Mouse (Mus musculus): Measurements from ENCODE around the gene Fbln7. TPM values are rescaled to one million over a fixed set of nuclear protein-coding genes. Genes with fewer than 3 reads are reported as not detected.

Fbln7 gene
- polyA plus RNA-seq, 1 experiment = 0.75 TPM

DNA sequence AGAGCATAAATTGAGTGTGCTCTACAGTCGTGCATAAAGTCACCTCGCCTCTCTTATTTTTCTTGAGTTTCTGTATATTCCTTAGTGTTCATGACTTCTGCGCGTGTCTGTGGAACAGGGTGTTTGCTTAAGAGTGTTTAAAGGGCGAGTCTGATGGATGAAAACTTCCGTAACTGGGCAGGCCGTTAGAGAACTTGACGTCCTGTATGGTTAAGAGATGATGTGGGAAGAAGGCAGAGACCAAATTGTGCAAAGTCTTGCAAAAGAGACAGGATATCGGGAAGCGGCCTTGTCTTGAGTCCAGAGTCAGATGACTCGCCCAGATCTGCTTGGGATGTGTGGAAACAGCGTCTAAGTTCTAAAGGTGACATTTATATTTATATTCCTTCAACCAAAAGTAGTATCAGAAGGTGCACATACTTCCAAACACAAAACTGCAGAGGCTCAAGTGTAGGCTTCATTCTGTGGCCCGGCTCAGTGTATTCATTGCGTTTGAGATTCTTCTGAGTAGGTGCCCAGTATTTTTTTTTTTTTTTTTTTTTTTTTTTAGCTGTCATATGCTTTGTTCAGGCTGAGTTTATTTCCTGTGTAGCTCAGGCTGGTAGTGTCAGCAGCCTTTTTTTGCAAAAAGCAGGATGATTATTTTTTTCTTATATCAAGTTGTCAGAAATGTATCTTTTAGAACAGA lies 43.7 kb upstream of the Fbln7 start:
- TF ChIP-seq POLR2A (IDR thresholded peaks at IDR 0.05; ENCODE audit: insufficient read depth, low read length) = no peak

DNA sequence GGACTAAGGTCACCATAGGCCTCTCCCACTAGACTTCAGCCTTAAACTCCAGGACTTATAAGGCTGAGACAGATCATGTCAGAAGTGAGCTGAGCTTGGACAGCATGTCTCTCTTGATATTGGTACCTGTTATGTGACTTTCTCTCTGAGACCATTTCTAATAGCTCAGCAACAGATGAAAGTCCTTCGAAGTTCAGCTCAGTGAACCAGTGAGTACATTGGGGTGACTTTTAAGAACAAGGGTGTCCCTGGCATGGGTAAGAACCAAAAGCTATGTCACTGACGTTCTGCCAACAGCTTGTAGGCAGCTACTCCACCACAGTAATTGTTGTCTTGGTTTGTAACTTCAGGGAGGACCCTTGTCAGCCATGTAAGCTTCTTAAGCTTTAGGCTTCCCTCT lies 42.1 kb upstream of the Fbln7 start:
- Histone ChIP-seq H3K9ac (ENCODE audit: low read depth, poor library complexity, severe bottlenecking) (no peak overlapping the region), H3K4me3 (ENCODE audit: low read depth, low read length) (no peak overlapping the region), H3K4me1 (ENCODE audit: control insufficient read depth, insufficient read depth, low read length) (peaks cover 3% of the 10 kb centered on the region), H3K9me3 (replicated peaks; ENCODE audit: control insufficient read depth, insufficient read depth, low read length, poor library complexity, severe bottlenecking) (no peaks in the 10 kb centered on the region), H3K36me3 (ENCODE audit: control insufficient read depth, insufficient read depth, low read length, poor library complexity, severe bottlenecking) (no peaks in the 10 kb centered on the region), H3K27me3 (ENCODE audit: control insufficient read depth, insufficient read depth, low read length, poor library complexity, severe bottlenecking) (no peaks in the 10 kb centered on the region), H3K27ac (ENCODE audit: insufficient read depth, low read length) (no peak overlapping the region)
- TF ChIP-seq EP300 (IDR thresholded peaks at IDR 0.05; ENCODE audit: insufficient read depth, low read depth, low read length) (no peak), CTCF (IDR thresholded peaks at IDR 0.05; ENCODE audit: low read depth, low read length) (no peak), POLR2A (IDR thresholded peaks at IDR 0.05; ENCODE audit: insufficient read depth, low read length) (no peak)

More for the DNA sequence above, 43.7 kb upstream of the Fbln7 start:
- H3K4me3 ChIP-seq (ENCODE audit: low read depth, low read length) = peak overlapping the region; percentile 90
- H3K36me3 ChIP-seq (ENCODE audit: control insufficient read depth, insufficient read depth, low read length, poor library complexity, severe bottlenecking) = no peaks in the 10 kb centered on the region
- peaks cover 3% of the 10 kb centered on the region for H3K4me1 ChIP-seq (ENCODE audit: control insufficient read depth, insufficient read depth, low read length)
- H3K9me3 ChIP-seq (replicated peaks; ENCODE audit: control insufficient read depth, insufficient read depth, low read length, poor library complexity, severe bottlenecking) = no peaks in the 10 kb centered on the region
- peak overlapping the region; percentile 61 for H3K9ac ChIP-seq (ENCODE audit: low read depth, poor library complexity, severe bottlenecking)
- no peaks in the 10 kb centered on the region for H3K27me3 ChIP-seq (ENCODE audit: control insufficient read depth, insufficient read depth, low read length, poor library complexity, severe bottlenecking)
- no peak overlapping the region for H3K27ac ChIP-seq (ENCODE audit: insufficient read depth, low read length)

DNA sequence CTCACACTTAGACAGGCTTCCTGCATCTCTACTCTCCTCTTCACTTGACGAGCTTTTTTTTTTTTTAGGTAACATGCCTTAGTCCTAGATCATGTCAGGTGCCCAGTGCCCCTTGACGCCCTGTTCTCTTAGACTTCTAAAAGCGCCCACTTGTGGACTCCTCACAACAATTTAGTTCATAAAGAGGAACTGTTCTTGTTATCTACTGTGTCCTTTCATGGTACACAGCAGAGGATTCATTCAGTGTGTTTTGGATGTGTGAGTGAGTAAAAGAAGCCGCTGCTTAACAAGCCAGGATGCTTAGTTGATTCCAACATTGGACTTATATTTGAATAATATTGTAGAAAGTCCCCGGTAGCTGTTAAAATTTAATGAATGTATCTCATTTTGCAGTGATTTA lies 38.9 kb upstream of the Fbln7 start:
- no peak overlapping the region for H3K9ac ChIP-seq (ENCODE audit: low read depth, poor library complexity, severe bottlenecking)
- H3K4me1 ChIP-seq (ENCODE audit: control insufficient read depth, insufficient read depth, low read length) = peaks cover 3% of the 10 kb centered on the region
- peaks cover 4% of the 10 kb centered on the region for H3K36me3 ChIP-seq (ENCODE audit: control insufficient read depth, insufficient read depth, low read length, poor library complexity, severe bottlenecking)
- TF ChIP-seq CTCF (IDR thresholded peaks at IDR 0.05; ENCODE audit: low read depth, low read length) (no peak), EP300 (IDR thresholded peaks at IDR 0.05; ENCODE audit: insufficient read depth, low read depth, low read length) (no peak), POLR2A (IDR thresholded peaks at IDR 0.05; ENCODE audit: insufficient read depth, low read length) (no peak)
- no peak overlapping the region for H3K27ac ChIP-seq (ENCODE audit: insufficient read depth, low read length)
- no peaks in the 10 kb centered on the region for H3K9me3 ChIP-seq (replicated peaks; ENCODE audit: control insufficient read depth, insufficient read depth, low read length, poor library complexity, severe bottlenecking)
- H3K4me3 ChIP-seq (ENCODE audit: low read depth, low read length) = no peak overlapping the region
- H3K27me3 ChIP-seq (ENCODE audit: control insufficient read depth, insufficient read depth, low read length, poor library complexity, severe bottlenecking) = no peaks in the 10 kb centered on the region

DNA sequence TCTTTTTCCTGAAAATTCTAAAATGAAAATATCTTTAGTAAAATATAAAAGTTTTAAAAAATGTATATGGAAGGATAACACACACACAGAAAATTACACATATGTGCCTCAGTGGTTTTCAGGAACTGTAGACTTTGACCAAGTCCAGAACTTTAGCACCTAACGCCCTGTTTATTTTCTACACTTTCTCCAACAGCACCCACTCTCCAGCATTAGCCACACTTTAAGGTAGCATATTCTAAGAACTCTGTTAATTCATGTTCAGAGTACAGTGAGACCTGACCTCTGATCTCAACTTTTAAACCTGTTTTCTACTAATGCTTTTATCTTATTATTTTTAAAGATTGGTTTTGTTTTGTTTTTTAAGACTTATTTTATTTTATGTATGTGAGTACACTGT lies 35.0 kb upstream of the Fbln7 start:
- Histone ChIP-seq H3K4me1 (ENCODE audit: control insufficient read depth, insufficient read depth, low read length) (no peaks in the 10 kb centered on the region), H3K9ac (ENCODE audit: low read depth, poor library complexity, severe bottlenecking) (no peak overlapping the region), H3K27me3 (ENCODE audit: control insufficient read depth, insufficient read depth, low read length, poor library complexity, severe bottlenecking) (no peaks in the 10 kb centered on the region), H3K36me3 (ENCODE audit: control insufficient read depth, insufficient read depth, low read length, poor library complexity, severe bottlenecking) (peaks cover 4% of the 10 kb centered on the region), H3K27ac (ENCODE audit: insufficient read depth, low read length) (no peak overlapping the region), H3K9me3 (replicated peaks; ENCODE audit: control insufficient read depth, insufficient read depth, low read length, poor library complexity, severe bottlenecking) (no peaks in the 10 kb centered on the region), H3K4me3 (ENCODE audit: low read depth, low read length) (no peak overlapping the region)
- TF ChIP-seq CTCF (IDR thresholded peaks at IDR 0.05; ENCODE audit: low read depth, low read length) (no peak), POLR2A (IDR thresholded peaks at IDR 0.05; ENCODE audit: insufficient read depth, low read length) (no peak), EP300 (IDR thresholded peaks at IDR 0.05; ENCODE audit: insufficient read depth, low read depth, low read length) (no peak)

DNA sequence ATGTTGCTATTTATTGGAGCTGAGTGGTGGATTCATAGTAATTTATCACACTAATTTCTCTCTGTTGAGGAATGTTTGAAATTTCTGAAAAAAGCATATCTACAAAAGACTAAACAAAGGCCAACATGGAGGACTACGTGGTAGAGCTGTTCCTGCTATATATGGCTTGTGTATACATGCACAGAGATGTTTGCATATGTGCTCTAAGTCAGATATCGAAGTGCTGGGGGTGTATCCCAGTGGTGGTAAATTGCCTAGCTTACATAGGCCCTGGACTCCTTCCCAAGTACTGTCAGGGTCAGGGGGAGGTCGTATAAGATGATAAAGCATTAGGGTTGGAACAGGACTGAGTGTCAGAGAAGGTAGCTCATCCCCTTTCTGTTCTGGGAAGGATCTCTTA lies 30.2 kb upstream of the Fbln7 start:
- TF ChIP-seq POLR2A (IDR thresholded peaks at IDR 0.05; ENCODE audit: insufficient read depth, low read length) (no peak), CTCF (IDR thresholded peaks at IDR 0.05; ENCODE audit: low read depth, low read length) (no peak), EP300 (IDR thresholded peaks at IDR 0.05; ENCODE audit: insufficient read depth, low read depth, low read length) (no peak)
- H3K36me3 ChIP-seq (ENCODE audit: control insufficient read depth, insufficient read depth, low read length, poor library complexity, severe bottlenecking) = peaks cover 17% of the 10 kb centered on the region

DNA sequence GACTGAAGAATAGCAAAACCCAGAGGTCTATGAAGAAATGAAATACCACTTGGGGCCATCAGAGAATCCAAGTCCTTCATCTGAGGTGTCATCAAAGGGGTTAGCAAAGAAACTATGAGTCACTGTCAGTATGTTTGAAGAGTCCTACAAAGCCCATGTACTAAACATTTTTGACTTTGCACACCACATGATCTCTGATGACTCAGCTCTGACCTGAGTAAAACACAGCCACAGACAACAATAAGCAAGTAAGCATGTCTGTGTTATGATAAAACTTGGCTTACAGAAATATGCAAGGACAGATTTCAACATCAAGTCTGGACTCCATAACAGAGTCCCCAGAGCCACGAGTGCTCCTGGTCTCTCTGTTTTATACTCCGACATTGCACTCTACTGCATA lies 29.7 kb upstream of the Fbln7 start:
- H3K4me1 ChIP-seq (ENCODE audit: control insufficient read depth, insufficient read depth, low read length) = no peaks in the 10 kb centered on the region
- no peaks in the 10 kb centered on the region for H3K27me3 ChIP-seq (ENCODE audit: control insufficient read depth, insufficient read depth, low read length, poor library complexity, severe bottlenecking)
- H3K9me3 ChIP-seq (replicated peaks; ENCODE audit: control insufficient read depth, insufficient read depth, low read length, poor library complexity, severe bottlenecking) = no peaks in the 10 kb centered on the region
- no peak overlapping the region for H3K9ac ChIP-seq (ENCODE audit: low read depth, poor library complexity, severe bottlenecking)
- TF ChIP-seq EP300 (IDR thresholded peaks at IDR 0.05; ENCODE audit: insufficient read depth, low read depth, low read length) (no peak), POLR2A (IDR thresholded peaks at IDR 0.05; ENCODE audit: insufficient read depth, low read length) (no peak), CTCF (IDR thresholded peaks at IDR 0.05; ENCODE audit: low read depth, low read length) (no peak)
- H3K27ac ChIP-seq (ENCODE audit: insufficient read depth, low read length) = no peak overlapping the region
- peaks cover 18% of the 10 kb centered on the region for H3K36me3 ChIP-seq (ENCODE audit: control insufficient read depth, insufficient read depth, low read length, poor library complexity, severe bottlenecking)
- no peak overlapping the region for H3K4me3 ChIP-seq (ENCODE audit: low read depth, low read length)

More for the DNA sequence above, 30.2 kb upstream of the Fbln7 start:
- Histone ChIP-seq H3K4me1 (ENCODE audit: control insufficient read depth, insufficient read depth, low read length) (no peaks in the 10 kb centered on the region), H3K27ac (ENCODE audit: insufficient read depth, low read length) (no peak overlapping the region), H3K9me3 (replicated peaks; ENCODE audit: control insufficient read depth, insufficient read depth, low read length, poor library complexity, severe bottlenecking) (no peaks in the 10 kb centered on the region), H3K27me3 (ENCODE audit: control insufficient read depth, insufficient read depth, low read length, poor library complexity, severe bottlenecking) (no peaks in the 10 kb centered on the region), H3K9ac (ENCODE audit: low read depth, poor library complexity, severe bottlenecking) (no peak overlapping the region), H3K4me3 (ENCODE audit: low read depth, low read length) (no peak overlapping the region)
